Mouse (Mus musculus): ENCODE measurements around the gene Krtap3-2. TPM values are rescaled to one million over a fixed set of nuclear protein-coding genes. Genes with fewer than 3 reads are reported as not detected.

Gene Krtap3-2
- polyA plus RNA-seq, 1 experiment from 2014 or later = not detected

DNA sequence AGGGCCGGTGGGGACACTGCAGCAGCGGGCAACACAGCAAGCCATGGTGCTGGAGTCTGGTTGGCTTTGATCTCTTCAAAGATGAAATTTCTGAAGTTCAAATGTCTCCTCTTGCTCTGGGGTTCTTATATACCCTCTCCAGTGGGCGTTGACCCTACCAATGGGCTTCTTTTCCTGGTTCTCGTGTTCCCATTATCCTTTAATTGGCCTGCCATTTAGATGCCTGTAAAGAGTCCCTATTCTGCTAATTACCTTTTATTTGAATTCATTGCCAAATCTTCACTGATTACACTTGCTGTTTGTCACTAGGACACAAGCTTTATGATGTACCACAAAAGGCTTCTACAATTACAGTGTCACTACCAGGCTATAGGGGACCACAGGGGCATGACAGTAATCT is 5.9 kb downstream of the Krtap3-2 start, which contains the start of gene Krtap3-3:
Gene Krtap3-3 (minus strand): TSS at position 101 of the 400 bp plus-strand sequence.
- Histone ChIP-seq H3K36me3 (replicated peaks; ENCODE audit: control insufficient read depth, insufficient read depth, low read depth, low read length) (no peaks in the 10 kb centered on the region), H3K4me3 (ENCODE audit: low read depth, low read length) (no peak within 1 kb of the TSS), H3K9me3 (replicated peaks; ENCODE audit: control insufficient read depth, low read length) (no peaks in the 10 kb centered on the region), H3K4me1 (ENCODE audit: control insufficient read depth, insufficient read depth, low read length) (no peaks in the 10 kb centered on the region), H3K4me2 (ENCODE audit: low read depth, low read length) (no peak within 1 kb of the TSS), H3K27ac (replicated peaks; ENCODE audit: low read depth, low read length) (no peak within 1 kb of the TSS), H3K9ac (replicated peaks; ENCODE audit: low read length) (no peak within 1 kb of the TSS), H3K27me3 (ENCODE audit: control insufficient read depth, insufficient read depth, low read length) (no peaks in the 10 kb centered on the region)
- 75% methylated on average over 4 of the region's 4 CpGs for WGBS
- DNase-seq (ENCODE audit: low spot score) (no peak), ATAC-seq (replicated peaks; ENCODE audit: insufficient number of reproducible peaks, low FRiP score, low TSS enrichment, low read depth) (no peak)

DNA sequence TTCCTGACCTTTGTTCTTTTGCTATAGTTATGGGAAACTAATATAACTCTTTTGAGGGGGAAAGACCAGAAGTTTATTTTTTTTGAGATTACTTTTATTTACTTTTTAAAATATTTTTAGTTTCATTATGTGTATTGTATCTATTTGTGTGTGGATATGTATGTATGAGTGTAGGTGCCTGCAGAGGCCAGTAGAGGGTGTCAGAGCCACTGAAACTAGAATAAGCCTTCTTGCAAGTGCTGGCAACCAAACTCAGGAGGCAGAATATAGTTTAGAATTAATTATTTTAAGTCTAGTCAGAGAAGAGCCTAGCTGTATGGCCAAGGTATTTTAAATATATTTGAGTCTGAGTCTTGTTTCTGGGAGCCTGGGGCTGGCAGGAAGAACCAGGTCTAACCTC is 8.8 kb downstream of the Krtap3-2 start:
- H3K4me3 ChIP-seq (ENCODE audit: low read depth, low read length) = no peak overlapping the region
- DNase-seq (ENCODE audit: low spot score) (no peak), ATAC-seq (replicated peaks; ENCODE audit: insufficient number of reproducible peaks, low FRiP score, low TSS enrichment, low read depth) (no peak)
- no peak overlapping the region for H3K9ac ChIP-seq (replicated peaks; ENCODE audit: low read length)
- H3K4me1 ChIP-seq (ENCODE audit: control insufficient read depth, insufficient read depth, low read length) = no peaks in the 10 kb centered on the region
- H3K36me3 ChIP-seq (replicated peaks; ENCODE audit: control insufficient read depth, insufficient read depth, low read depth, low read length) = no peaks in the 10 kb centered on the region
- H3K4me2 ChIP-seq (ENCODE audit: low read depth, low read length) = no peak overlapping the region
- H3K27me3 ChIP-seq (ENCODE audit: control insufficient read depth, insufficient read depth, low read length) = no peaks in the 10 kb centered on the region
- H3K9me3 ChIP-seq (replicated peaks; ENCODE audit: control insufficient read depth, low read length) = no peaks in the 10 kb centered on the region
- no peak overlapping the region for H3K27ac ChIP-seq (replicated peaks; ENCODE audit: low read depth, low read length)

DNA sequence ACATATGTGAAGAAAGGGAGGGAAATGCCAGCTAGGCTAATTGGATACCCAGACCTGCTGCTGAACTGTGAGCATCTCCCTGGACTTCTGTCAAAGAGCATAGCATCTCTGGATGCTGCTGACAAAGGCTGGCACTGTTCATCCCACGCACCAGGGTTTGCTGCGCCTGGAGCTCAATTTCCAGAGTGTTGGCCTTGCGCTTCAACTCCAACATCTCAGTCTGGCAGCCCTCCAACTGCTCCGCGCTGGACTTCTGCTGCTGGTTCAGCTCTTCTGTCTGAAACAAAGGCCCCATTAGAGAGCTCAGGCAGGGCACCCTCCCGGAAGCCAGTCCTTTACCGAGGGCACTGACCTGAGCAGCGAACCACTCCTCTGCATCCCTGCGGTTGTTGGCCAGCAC is 16.9 kb downstream of the Krtap3-2 start:
- Histone ChIP-seq H3K4me3 (ENCODE audit: low read depth, low read length) (no peak overlapping the region), H3K4me1 (ENCODE audit: control insufficient read depth, insufficient read depth, low read length) (no peaks in the 10 kb centered on the region), H3K4me2 (ENCODE audit: low read depth, low read length) (no peak overlapping the region), H3K9ac (replicated peaks; ENCODE audit: low read length) (no peak overlapping the region), H3K27ac (replicated peaks; ENCODE audit: low read depth, low read length) (no peak overlapping the region), H3K9me3 (replicated peaks; ENCODE audit: control insufficient read depth, low read length) (no peaks in the 10 kb centered on the region), H3K27me3 (ENCODE audit: control insufficient read depth, insufficient read depth, low read length) (no peaks in the 10 kb centered on the region), H3K36me3 (replicated peaks; ENCODE audit: control insufficient read depth, insufficient read depth, low read depth, low read length) (no peaks in the 10 kb centered on the region)
- no peak for ATAC-seq (replicated peaks; ENCODE audit: insufficient number of reproducible peaks, low FRiP score, low TSS enrichment, low read depth)
- WGBS = 53% methylated on average over 9 of the region's 9 CpGs
- DNase-seq (ENCODE audit: low spot score) = no peak

GRCm38 (mm10) chr11:99521288-99521860 is 35.3 kb downstream of the Krtap3-2 start, which contains the start of gene Krt39:
Gene Krt39 (minus strand): TSS chr11:99521338.
- no peak for ATAC-seq (replicated peaks; ENCODE audit: insufficient number of reproducible peaks, low FRiP score, low TSS enrichment, low read depth)
- H3K36me3 ChIP-seq (replicated peaks; ENCODE audit: control insufficient read depth, insufficient read depth, low read depth, low read length) = no peaks in the 10 kb centered on the region
- no peaks in the 10 kb centered on the region for H3K27me3 ChIP-seq (ENCODE audit: control insufficient read depth, insufficient read depth, low read length)
- H3K9ac ChIP-seq (replicated peaks; ENCODE audit: low read length) = no peak within 1 kb of the TSS
- no peak within 1 kb of the TSS for H3K4me3 ChIP-seq (ENCODE audit: low read depth, low read length)
- H3K4me2 ChIP-seq (ENCODE audit: low read depth, low read length) = no peak within 1 kb of the TSS
- H3K27ac ChIP-seq (replicated peaks; ENCODE audit: low read depth, low read length) = no peak within 1 kb of the TSS
- H3K9me3 ChIP-seq (replicated peaks; ENCODE audit: control insufficient read depth, low read length) = no peaks in the 10 kb centered on the region
- 82% methylated on average over 13 of the region's 13 CpGs for WGBS
- no peak for DNase-seq (ENCODE audit: low spot score)
- H3K4me1 ChIP-seq (ENCODE audit: control insufficient read depth, insufficient read depth, low read length) = no peaks in the 10 kb centered on the region

- Histone ChIP-seq H3K4me2 (ENCODE audit: low read depth, low read length) (no peak overlapping the region), H3K36me3 (replicated peaks; ENCODE audit: control insufficient read depth, insufficient read depth, low read depth, low read length) (no peaks in the 10 kb centered on the region), H3K9me3 (replicated peaks; ENCODE audit: control insufficient read depth, low read length) (no peaks in the 10 kb centered on the region), H3K4me1 (ENCODE audit: control insufficient read depth, insufficient read depth, low read length) (no peaks in the 10 kb centered on the region), H3K27ac (replicated peaks; ENCODE audit: low read depth, low read length) (no peak overlapping the region), H3K4me3 (ENCODE audit: low read depth, low read length) (no peak overlapping the region), H3K9ac (replicated peaks; ENCODE audit: low read length) (no peak overlapping the region), H3K27me3 (ENCODE audit: control insufficient read depth, insufficient read depth, low read length) (no peaks in the 10 kb centered on the region)
- WGBS = 82% methylated on average over 8 of the region's 8 CpGs
- DNase-seq (ENCODE audit: low spot score) = no peak
- no peak for ATAC-seq (replicated peaks; ENCODE audit: insufficient number of reproducible peaks, low FRiP score, low TSS enrichment, low read depth)
These were observed 42.6 kb downstream of the Krtap3-2 start for GRCm38 (mm10) chr11:99514098-99514497.

Other genes starting within 250 kb of the Krtap3-2 start
- not detected in 2 replicates for gene Krt25, start 233.9 kb downstream of the Krtap3-2 start, polyA plus RNA-seq (2014; fragmentation: Nextera tagmentation; extraction: Ambion mirVana)
- 0.08 and 0.14 TPM in 2 replicates for gene Krt26, start 218.9 kb downstream of the Krtap3-2 start, polyA plus RNA-seq (2014; fragmentation: Nextera tagmentation; extraction: Ambion mirVana)
- 0.13 TPM in 1 of 2 replicates, not detected in the other for gene Krt27, start 205.7 kb downstream of the Krtap3-2 start, polyA plus RNA-seq (2014; fragmentation: Nextera tagmentation; extraction: Ambion mirVana)
- 0.34 TPM in 1 of 2 replicates, not detected in the other for gene Krt28, start 181.9 kb downstream of the Krtap3-2 start, polyA plus RNA-seq (2014; fragmentation: Nextera tagmentation; extraction: Ambion mirVana)
- gene Krt10, start 167.5 kb downstream of the Krtap3-2 start, polyA plus RNA-seq (2014; fragmentation: Nextera tagmentation; extraction: Ambion mirVana) = 26.7 and 30.1 TPM in 2 replicates
- gene Krt12, start 134.6 kb downstream of the Krtap3-2 start, polyA plus RNA-seq (2014; fragmentation: Nextera tagmentation; extraction: Ambion mirVana) = not detected in 2 replicates
- gene Krt20, start 118.7 kb downstream of the Krtap3-2 start, polyA plus RNA-seq (2014; fragmentation: Nextera tagmentation; extraction: Ambion mirVana) = 0.17 and 0.53 TPM in 2 replicates
- gene Krt23, start 63.7 kb downstream of the Krtap3-2 start, polyA plus RNA-seq (2014; fragmentation: Nextera tagmentation; extraction: Ambion mirVana) = 0.61 TPM in 1 of 2 replicates, not detected in the other
- not detected in 2 replicates for gene Krt39, start 35.5 kb downstream of the Krtap3-2 start, polyA plus RNA-seq (2014; fragmentation: Nextera tagmentation; extraction: Ambion mirVana)
- gene Krt40, start 13.7 kb downstream of the Krtap3-2 start, polyA plus RNA-seq (2014; fragmentation: Nextera tagmentation; extraction: Ambion mirVana) = not detected in 2 replicates
- gene Krtap3-3, start 6.0 kb downstream of the Krtap3-2 start, polyA plus RNA-seq (2014; fragmentation: Nextera tagmentation; extraction: Ambion mirVana) = not detected in 2 replicates
- gene Gm11939, start 2.6 kb upstream of the Krtap3-2 start, polyA plus RNA-seq (2014; fragmentation: Nextera tagmentation; extraction: Ambion mirVana) = not detected in 2 replicates
- gene Krtap3-1, start 9.8 kb upstream of the Krtap3-2 start, polyA plus RNA-seq (2014; fragmentation: Nextera tagmentation; extraction: Ambion mirVana) = not detected in 2 replicates
- not detected in 2 replicates for gene Krtap1-5, start 24.2 kb upstream of the Krtap3-2 start, polyA plus RNA-seq (2014; fragmentation: Nextera tagmentation; extraction: Ambion mirVana)
- gene Krtap1-4, start 26.8 kb upstream of the Krtap3-2 start, polyA plus RNA-seq (2014; fragmentation: Nextera tagmentation; extraction: Ambion mirVana) = not detected in 2 replicates
- not detected in 2 replicates for gene Krtap1-3, start 34.5 kb upstream of the Krtap3-2 start, polyA plus RNA-seq (2014; fragmentation: Nextera tagmentation; extraction: Ambion mirVana)
- gene Krtap9-3, start 41.3 kb upstream of the Krtap3-2 start, polyA plus RNA-seq (2014; fragmentation: Nextera tagmentation; extraction: Ambion mirVana) = not detected in 2 replicates
- not detected in 2 replicates for gene Gm11938, start 46.5 kb upstream of the Krtap3-2 start, polyA plus RNA-seq (2014; fragmentation: Nextera tagmentation; extraction: Ambion mirVana)
- not detected in 2 replicates for gene Gm11937, start 53.3 kb upstream of the Krtap3-2 start, polyA plus RNA-seq (2014; fragmentation: Nextera tagmentation; extraction: Ambion mirVana)
- not detected in 2 replicates for gene Krtap2-4, start 58.0 kb upstream of the Krtap3-2 start, polyA plus RNA-seq (2014; fragmentation: Nextera tagmentation; extraction: Ambion mirVana)
- not detected in 2 replicates for gene Gm11562, start 63.6 kb upstream of the Krtap3-2 start, polyA plus RNA-seq (2014; fragmentation: Nextera tagmentation; extraction: Ambion mirVana)
- gene Krtap4-1, start 71.4 kb upstream of the Krtap3-2 start, polyA plus RNA-seq (2014; fragmentation: Nextera tagmentation; extraction: Ambion mirVana) = not detected in 2 replicates
- not detected in 2 replicates for gene Krtap4-2, start 78.2 kb upstream of the Krtap3-2 start, polyA plus RNA-seq (2014; fragmentation: Nextera tagmentation; extraction: Ambion mirVana)
- gene Krtap4-7, start 87.2 kb upstream of the Krtap3-2 start, polyA plus RNA-seq (2014; fragmentation: Nextera tagmentation; extraction: Ambion mirVana) = not detected in 2 replicates
- not detected in 2 replicates for gene Gm11555, start 93.4 kb upstream of the Krtap3-2 start, polyA plus RNA-seq (2014; fragmentation: Nextera tagmentation; extraction: Ambion mirVana)
- not detected in 2 replicates for gene Gm11563, start 102.1 kb upstream of the Krtap3-2 start, polyA plus RNA-seq (2014; fragmentation: Nextera tagmentation; extraction: Ambion mirVana)
- not detected in 2 replicates for gene Krtap4-6, start 109.1 kb upstream of the Krtap3-2 start, polyA plus RNA-seq (2014; fragmentation: Nextera tagmentation; extraction: Ambion mirVana)
- not detected in 2 replicates for gene Gm14190, start 133.9 kb upstream of the Krtap3-2 start, polyA plus RNA-seq (2014; fragmentation: Nextera tagmentation; extraction: Ambion mirVana)
- not detected in 2 replicates for gene Gm14180, start 177.4 kb upstream of the Krtap3-2 start, polyA plus RNA-seq (2014; fragmentation: Nextera tagmentation; extraction: Ambion mirVana)
- not detected in 2 replicates for gene Gm11595, start 216.1 kb upstream of the Krtap3-2 start, polyA plus RNA-seq (2014; fragmentation: Nextera tagmentation; extraction: Ambion mirVana)
- gene Krtap4-8, start 223.9 kb upstream of the Krtap3-2 start, polyA plus RNA-seq (2014; fragmentation: Nextera tagmentation; extraction: Ambion mirVana) = not detected in 2 replicates
- not detected in 2 replicates for gene Krtap4-9, start 228.3 kb upstream of the Krtap3-2 start, polyA plus RNA-seq (2014; fragmentation: Nextera tagmentation; extraction: Ambion mirVana)
- gene Gm11596, start 236.6 kb upstream of the Krtap3-2 start, polyA plus RNA-seq (2014; fragmentation: Nextera tagmentation; extraction: Ambion mirVana) = not detected in 2 replicates
- gene Gm11569, start 242.1 kb upstream of the Krtap3-2 start, polyA plus RNA-seq (2014; fragmentation: Nextera tagmentation; extraction: Ambion mirVana) = not detected in 2 replicates
- not detected in 2 replicates for gene Gm11554, start 247.6 kb upstream of the Krtap3-2 start, polyA plus RNA-seq (2014; fragmentation: Nextera tagmentation; extraction: Ambion mirVana)